Mouse (Mus musculus) hindbrain, embryonic 10.5 days (tissue): ENCODE results near the gene Pla2g12b. TPM values are rescaled to one million over a fixed set of nuclear protein-coding genes. Genes with fewer than 3 reads are reported as not detected.
A peak's percentile ranks its signal among the peaks of the same experiment; 100 is the strongest.
"Not testable (repeated sequence)": the region's sequence is repeated elsewhere in the genome, so short reads cannot be mapped to it uniquely, and the experiment has no call there.

Experiments used
- DNase-seq: peaks from one replicate; pipeline ENCODE4 v3.0.0-alpha.2; 2017; ENCODE audit warnings: low spot score
- H3K27ac ChIP-seq: fragments of 300-500 bp; sonication (generic); 2 replicates; pipeline ENCODE4 v1.5.1; 2016; ENCODE audit warnings: mild to moderate bottlenecking, moderate library complexity
- H3K27me3 ChIP-seq: fragments of 300-500 bp; sonication (generic); 2 replicates; pipeline ENCODE4 v1.6.1; 2016; ENCODE audit warnings: mild to moderate bottlenecking; ENCODE audit not compliant: poor library complexity, insufficient read depth, severe bottlenecking
- H3K36me3 ChIP-seq: fragments of 300-500 bp; sonication (generic); 2 replicates; pipeline ENCODE4 v1.6.1; 2016; ENCODE audit warnings: mild to moderate bottlenecking, moderate library complexity
- H3K4me1 ChIP-seq: fragments of 300-500 bp; sonication (generic); replicated peaks from 2 replicates; pipeline ENCODE4 v1.6.1; 2016; ENCODE audit warnings: mild to moderate bottlenecking
- H3K4me3 ChIP-seq: fragments of 300-500 bp; sonication (generic); 2 replicates; pipeline ENCODE4 v1.5.1; 2016; ENCODE audit warnings: mild to moderate bottlenecking, moderate library complexity
- H3K9me3 ChIP-seq: fragments of 300-500 bp; sonication (generic); 2 replicates; pipeline ENCODE4 v1.6.1; 2016; ENCODE audit warnings: mild to moderate bottlenecking, moderate library complexity
- WGBS: fragments of 180-500 bp; shearing (Covaris S2); methylation state at CpG from one replicate; pipeline ENCODE4 v1.1.7; 2016; 5-methylcytosine and 5-hydroxymethylcytosine counted together
- polyA plus RNA-seq: library from polyadenylated mRNA; unstranded; fragments of >200 nt; fragmentation: Nextera tagmentation; extraction: Ambion mirVana; gene quantifications from 2 replicates; pipeline ENCODE4 v1.2.1, GENCODE M21; 2016

Pla2g12b gene
- polyA plus RNA-seq, 1 experiment from 2014 or later, result not detected

GRCm38 (mm10) chr10:59379927-59380326 is 23.5 kb upstream of the Pla2g12b start:
- Histone ChIP-seq H3K27ac (no peak overlapping the region), H3K4me1 (no peaks in the 10 kb centered on the region), H3K9me3 (no peaks in the 10 kb centered on the region), H3K27me3 (no peaks in the 10 kb centered on the region), H3K36me3 (0 out of 2 replicates have a peak, but pooled peaks cover 14% of the 10 kb centered on the region), H3K4me3 (no peak overlapping the region)
- DNase-seq, result no peak
- WGBS, result 64% methylated on average over 3 of the region's 3 CpGs

- Histone ChIP-seq H3K9me3 (no peaks in the 10 kb centered on the region), H3K27me3 (no peaks in the 10 kb centered on the region), H3K4me1 (no peaks in the 10 kb centered on the region), H3K4me3 (no peak overlapping the region), H3K36me3 (0 out of 2 replicates have a peak, but pooled peaks cover 9% of the 10 kb centered on the region), H3K27ac (no peak overlapping the region)
- no peak for DNase-seq
- 80% methylated on average over 2 of the region's 2 CpGs for WGBS
Measured at GRCm38 (mm10) chr10:59380411-59380821, 23.0 kb upstream of the Pla2g12b start.

GRCm38 (mm10) chr10:59381563-59381962 is 21.9 kb upstream of the Pla2g12b start:
- not testable (repeated sequence) for H3K27ac ChIP-seq, H3K36me3 ChIP-seq, H3K27me3 ChIP-seq, H3K9me3 ChIP-seq, H3K4me1 ChIP-seq, DNase-seq, H3K4me3 ChIP-seq
- 86% methylated on average over 7 of the region's 10 CpGs for WGBS

- Histone ChIP-seq H3K4me3 (no peak overlapping the region), H3K36me3 (0 out of 2 replicates have a peak, but pooled peaks cover 4% of the 10 kb centered on the region), H3K4me1 (no peaks in the 10 kb centered on the region), H3K27ac (no peak overlapping the region), H3K9me3 (peaks cover 13% of the 10 kb centered on the region), H3K27me3 (no peaks in the 10 kb centered on the region)
- WGBS, result 92% methylated on average over 8 of the region's 8 CpGs
- DNase-seq, result no peak
Measured at GRCm38 (mm10) chr10:59386951-59387350, 16.5 kb upstream of the Pla2g12b start.

- Histone ChIP-seq H3K27me3 (no peaks in the 10 kb centered on the region), H3K9me3 (peaks cover 13% of the 10 kb centered on the region), H3K27ac (no peak overlapping the region), H3K4me3 (no peak overlapping the region), H3K36me3 (0 out of 2 replicates have a peak, but pooled peaks cover 4% of the 10 kb centered on the region), H3K4me1 (no peaks in the 10 kb centered on the region)
- DNase-seq, result no peak
- WGBS, result 96% methylated on average over 3 of the region's 3 CpGs
Measured at GRCm38 (mm10) chr10:59389652-59390051, 13.8 kb upstream of the Pla2g12b start.

GRCm38 (mm10) chr10:59391907-59392306 is 11.6 kb upstream of the Pla2g12b start:
- no peak for DNase-seq
- no peaks in the 10 kb centered on the region for H3K4me1 ChIP-seq
- H3K9me3 ChIP-seq, result peaks cover 13% of the 10 kb centered on the region
- H3K4me3 ChIP-seq, result no peak overlapping the region
- no peaks in the 10 kb centered on the region for H3K27me3 ChIP-seq
- no peak overlapping the region for H3K27ac ChIP-seq
- 73% methylated on average over 4 of the region's 4 CpGs for WGBS
- 0 out of 2 replicates have a peak, but pooled peaks cover 4% of the 10 kb centered on the region for H3K36me3 ChIP-seq

- H3K9me3 ChIP-seq, H3K27ac ChIP-seq, H3K4me1 ChIP-seq, H3K4me3 ChIP-seq, H3K27me3 ChIP-seq, DNase-seq, H3K36me3 ChIP-seq: not testable (repeated sequence)
- 89% methylated on average over 12 of the region's 25 CpGs for WGBS
Measured at GRCm38 (mm10) chr10:59395461-59395860, 8.0 kb upstream of the Pla2g12b start, which contains the start of gene Gm10273. Gene Gm10273, plus strand, starts transcription at chr10:59395632.

- Histone ChIP-seq H3K4me1 (peaks cover 11% of the 10 kb centered on the region), H3K4me3 (no peak overlapping the region), H3K9me3 (peaks cover 4% of the 10 kb centered on the region; the same call in 1 of the 2 replicates), H3K36me3 (no peaks in the 10 kb centered on the region), H3K27me3 (no peaks in the 10 kb centered on the region), H3K27ac (peak overlapping the region; percentile 64; the same call in 1 of the 2 replicates)
- 66% methylated on average over 10 of the region's 10 CpGs for WGBS
- no peak for DNase-seq
Measured at GRCm38 (mm10) chr10:59403793-59404149, 311 bp downstream of the Pla2g12b start.

GRCm38 (mm10) chr10:59408499-59408898 is 5.0 kb downstream of the Pla2g12b start:
- Histone ChIP-seq H3K27me3 (no peaks in the 10 kb centered on the region), H3K36me3 (no peaks in the 10 kb centered on the region), H3K9me3 (no peaks in the 10 kb centered on the region), H3K27ac (no peak overlapping the region), H3K4me1 (peaks cover 17% of the 10 kb centered on the region), H3K4me3 (no peak overlapping the region)
- 74% methylated on average over 6 of the region's 6 CpGs for WGBS
- DNase-seq, result no peak

GRCm38 (mm10) chr10:59410264-59410663 is 6.8 kb downstream of the Pla2g12b start:
- 80% methylated on average over 12 of the region's 12 CpGs for WGBS
- Histone ChIP-seq H3K4me3 (no peak overlapping the region), H3K36me3 (no peaks in the 10 kb centered on the region), H3K27ac (no peak overlapping the region), H3K4me1 (peaks cover 7% of the 10 kb centered on the region; the same call in 1 of the 2 replicates), H3K9me3 (no peaks in the 10 kb centered on the region), H3K27me3 (no peaks in the 10 kb centered on the region)
- DNase-seq, result no peak

- Histone ChIP-seq H3K4me1 (peaks cover 7% of the 10 kb centered on the region; the same call in 1 of the 2 replicates), H3K36me3 (no peaks in the 10 kb centered on the region), H3K27me3 (no peaks in the 10 kb centered on the region), H3K27ac (no peak overlapping the region), H3K4me3 (no peak overlapping the region), H3K9me3 (no peaks in the 10 kb centered on the region)
- no peak for DNase-seq
- 89% methylated on average over 4 of the region's 4 CpGs for WGBS
Measured at GRCm38 (mm10) chr10:59413711-59414110, 10.3 kb downstream of the Pla2g12b start.

GRCm38 (mm10) chr10:59416623-59417022 is 13.2 kb downstream of the Pla2g12b start:
- DNase-seq, result no peak
- 91% methylated on average over 3 of the region's 3 CpGs for WGBS
- H3K27ac ChIP-seq, result no peak overlapping the region
- H3K4me1 ChIP-seq, result no peaks in the 10 kb centered on the region
- H3K27me3 ChIP-seq, result no peaks in the 10 kb centered on the region
- H3K4me3 ChIP-seq, result no peak overlapping the region
- no peaks in the 10 kb centered on the region for H3K9me3 ChIP-seq
- H3K36me3 ChIP-seq, result no peaks in the 10 kb centered on the region

GRCm38 (mm10) chr10:59419516-59419915 is 16.1 kb downstream of the Pla2g12b start:
- Histone ChIP-seq H3K9me3 (no peaks in the 10 kb centered on the region), H3K4me1 (no peaks in the 10 kb centered on the region), H3K27me3 (no peaks in the 10 kb centered on the region), H3K4me3 (no peak overlapping the region), H3K36me3 (no peaks in the 10 kb centered on the region), H3K27ac (no peak overlapping the region)
- 90% methylated on average over 4 of the region's 4 CpGs for WGBS
- no peak for DNase-seq

GRCm38 (mm10) chr10:59424453-59424852 is 21.0 kb downstream of the Pla2g12b start:
- H3K4me3 ChIP-seq, result no peak overlapping the region
- DNase-seq, result no peak
- H3K4me1 ChIP-seq, result no peaks in the 10 kb centered on the region
- no peaks in the 10 kb centered on the region for H3K27me3 ChIP-seq
- H3K9me3 ChIP-seq, result no peaks in the 10 kb centered on the region
- no peaks in the 10 kb centered on the region for H3K36me3 ChIP-seq
- WGBS, result 86% methylated on average over 3 of the region's 3 CpGs
- H3K27ac ChIP-seq, result no peak overlapping the region
